Mouse (Mus musculus) cerebellum, adult 2 months (tissue): ENCODE results near the gene A830018L16Rik.

Source experiments
- CTCF ChIP-seq: fragments of 200-500 bp; IDR thresholded peaks from 2 replicates; pipeline ENCODE4 v1.5.1; 2011; ENCODE audit warnings: low read depth, mild to moderate bottlenecking, control low read depth, low read length, moderate library complexity, borderline replicate concordance; ENCODE audit not compliant: insufficient read depth
- POLR2A ChIP-seq: fragments of 200-500 bp; IDR thresholded peaks from 2 replicates; pipeline ENCODE4 v1.6.1; 2011; ENCODE audit warnings: low read length, control low read depth, borderline replicate concordance; ENCODE audit not compliant: insufficient read depth

DNA sequence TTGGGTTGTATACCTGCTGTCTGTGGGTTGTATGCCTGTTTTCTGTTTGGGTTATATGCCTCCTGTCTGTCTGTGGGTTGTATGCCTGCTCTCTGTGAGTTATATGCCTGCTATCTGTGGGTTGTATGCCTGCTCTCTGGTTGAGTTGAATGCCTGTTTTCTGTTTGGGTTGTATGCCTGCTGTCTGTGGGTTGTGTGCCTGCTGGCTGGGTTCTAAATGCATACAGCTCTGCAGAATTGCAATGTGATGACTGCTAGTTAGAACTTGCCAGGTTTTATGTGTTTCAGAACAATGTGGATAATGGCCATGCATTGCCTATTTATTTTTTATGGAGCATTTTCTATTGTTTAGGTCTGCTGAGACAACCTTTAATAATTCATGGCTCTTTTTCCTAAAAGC is 236.2 kb downstream of the A830018L16Rik start:
- TF ChIP-seq POLR2A: no peak
- no peak for TF ChIP-seq CTCF
